8 mouse cellular contexts compared by ENCODE assay signal in the genomic region with DNA sequence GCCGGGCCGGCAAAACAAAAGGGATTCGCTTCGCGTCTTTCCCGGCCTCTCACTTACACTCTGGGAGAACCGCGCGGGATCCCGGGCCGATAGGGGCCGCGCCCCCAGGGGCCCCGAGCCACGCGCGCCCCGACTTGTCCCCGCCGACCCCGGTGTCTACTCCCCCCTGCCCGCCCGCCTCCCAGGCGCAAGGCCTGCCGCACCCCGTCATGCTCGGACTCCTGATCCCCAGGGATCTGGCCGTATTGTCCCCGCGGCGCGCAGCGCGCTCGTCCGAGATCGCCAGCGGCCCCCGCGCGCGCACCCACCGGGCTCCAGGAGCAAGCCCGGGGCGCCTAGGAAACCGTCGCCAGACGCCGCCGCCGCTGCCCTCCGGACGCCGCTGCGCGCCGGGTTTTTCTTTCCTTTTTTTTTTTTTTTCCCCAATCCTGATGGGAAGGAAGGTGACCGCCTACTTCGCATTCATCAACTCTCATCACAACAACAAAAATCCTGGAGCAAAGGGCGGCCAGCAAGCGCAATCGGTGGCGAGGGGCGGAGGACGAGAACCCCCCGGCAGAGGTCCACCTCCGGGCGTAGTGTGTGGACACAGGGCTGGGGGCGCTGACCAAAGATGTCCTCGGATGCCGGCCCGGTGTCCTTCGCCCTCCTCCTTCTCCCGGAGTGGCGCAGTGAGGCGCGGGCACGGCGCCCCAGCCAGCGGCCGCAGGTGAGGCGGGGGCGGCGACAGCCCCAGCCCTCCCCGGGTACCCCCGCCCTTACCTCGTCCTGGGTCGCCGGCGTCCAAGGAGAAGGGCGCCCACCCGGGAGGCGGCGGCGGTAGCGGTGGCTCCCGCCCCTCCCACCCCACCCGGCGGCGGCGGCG. TPM values are rescaled to one million over a fixed set of nuclear protein-coding genes. Genes with fewer than 3 reads are reported as not detected.
DNase-seq lines count a peak whose midpoint lies in the region; ATAC-seq and TF ChIP-seq lines count a peak whose summit lies in the region.

No protein-coding gene starts in this region.

- no peaks in the 10 kb centered on the region for H3K36me3 ChIP-seq in hindbrain, postnatal 0 days (ENCODE audit: insufficient read depth, low read length)
- no peaks in the 10 kb centered on the region for H3K36me3 ChIP-seq in limb, embryonic 12.5 days
- H3K36me3 ChIP-seq in midbrain, embryonic 16.5 days (ENCODE audit: control insufficient read depth, insufficient read depth, low read length) = no peaks in the 10 kb centered on the region

- H3K27me3 ChIP-seq in hindbrain, postnatal 0 days (ENCODE audit: insufficient read depth, low read length) = no peaks in the 10 kb centered on the region
- peaks cover 17% of the 10 kb centered on the region; the same call in 1 of the 2 replicates for H3K27me3 ChIP-seq in limb, embryonic 12.5 days
- H3K27me3 ChIP-seq in midbrain, embryonic 16.5 days (ENCODE audit: control insufficient read depth, insufficient read depth, low read depth, low read length) = peaks cover 6% of the 10 kb centered on the region; the same call in 1 of the 2 replicates

- H3K4me1 ChIP-seq in hindbrain, postnatal 0 days (ENCODE audit: insufficient read depth, low read length) = peaks cover 14% of the 10 kb centered on the region
- peaks cover 35% of the 10 kb centered on the region for H3K4me1 ChIP-seq in limb, embryonic 12.5 days (replicated peaks)
- peaks cover 23% of the 10 kb centered on the region for H3K4me1 ChIP-seq in midbrain, embryonic 16.5 days (ENCODE audit: control insufficient read depth, insufficient read depth, low read length)

- H3K9ac ChIP-seq in hindbrain, postnatal 0 days (replicated peaks; ENCODE audit: low read length) = peak overlapping the region; percentile 92
- peak overlapping the region; percentile 98 for H3K9ac ChIP-seq in limb, embryonic 12.5 days (replicated peaks)
- peak overlapping the region; percentile 92 for H3K9ac ChIP-seq in midbrain, embryonic 16.5 days (ENCODE audit: low read depth, low read length)

- WGBS in hindbrain, postnatal 0 days = under 1% methylated on average over 75 of the region's 102 CpGs
- under 1% methylated on average over 79 of the region's 102 CpGs for WGBS in limb, embryonic 12.5 days
- under 1% methylated on average over 80 of the region's 102 CpGs for WGBS in midbrain, embryonic 16.5 days

- peak overlapping the region; percentile 74 for H3K4me3 ChIP-seq in gastrocnemius, adult 2 months
- H3K4me3 ChIP-seq in hindbrain, postnatal 0 days (ENCODE audit: low read length) = peak overlapping the region; percentile 91
- H3K4me3 ChIP-seq in limb, embryonic 12.5 days (replicated peaks) = peak overlapping the region; percentile 96
- peak overlapping the region; percentile 92 for H3K4me3 ChIP-seq in midbrain, embryonic 16.5 days (ENCODE audit: low read depth, low read length)

- ATAC-seq in hindbrain, postnatal 0 days = no peak
- peak; percentile 39 for ATAC-seq in limb, embryonic 12.5 days (ENCODE audit: insufficient number of reproducible peaks, insufficient read depth, low FRiP score, low TSS enrichment, low read depth)
- peak; percentile 70 for ATAC-seq in midbrain, embryonic 16.5 days

- intact Hi-C loops in gastrocnemius, adult 2 months (cut with DNase I) = loop anchor here (2.0 to 5.0 kb wide), 2 partner anchors 64 to 515 kb away; a partner anchor contains a TSS

- DNase-seq in layer of hippocampus, adult 11-12 months (ENCODE audit: low spot score) = peak; percentile 29
- no peak for DNase-seq in layer of hippocampus, adult 9-10 months (ENCODE audit: low spot score)
- peak; percentile 70 for DNase-seq in cerebellum, adult 11-12 months
- peak; percentile 76 for DNase-seq in gastrocnemius, adult 2 months
- DNase-seq in hindbrain, postnatal 0 days (ENCODE audit: low spot score) = peak; percentile 72
- DNase-seq in urinary bladder, postnatal 25 days (ENCODE audit: low spot score) = peak; percentile 57

- no peaks in the 10 kb centered on the region for H3K9me3 ChIP-seq in hindbrain, postnatal 0 days (ENCODE audit: low read length)
- no peaks in the 10 kb centered on the region for H3K9me3 ChIP-seq in limb, embryonic 12.5 days
- H3K9me3 ChIP-seq in midbrain, embryonic 16.5 days (replicated peaks; ENCODE audit: control insufficient read depth, low read length, poor library complexity, severe bottlenecking) = no peaks in the 10 kb centered on the region

- H3K4me2 ChIP-seq in hindbrain, postnatal 0 days (ENCODE audit: low read depth, low read length) = peak overlapping the region; percentile 98
- peak overlapping the region; percentile 89 for H3K4me2 ChIP-seq in limb, embryonic 12.5 days
- H3K4me2 ChIP-seq in midbrain, embryonic 16.5 days (ENCODE audit: low read length) = peak overlapping the region; percentile 95

- no peak for TF ChIP-seq CTCF in gastrocnemius, adult 2 months (IDR thresholded peaks at IDR 0.05)
- no peak for TF ChIP-seq CTCF in hindbrain, postnatal 0 days (IDR thresholded peaks at IDR 0.05; ENCODE audit: low read depth)

- H3K27ac ChIP-seq in gastrocnemius, adult 2 months = peak overlapping the region; percentile 93
- peak overlapping the region; percentile 94 for H3K27ac ChIP-seq in hindbrain, postnatal 0 days
- peak overlapping the region; percentile 99 for H3K27ac ChIP-seq in limb, embryonic 12.5 days
- peak overlapping the region; percentile 90 for H3K27ac ChIP-seq in midbrain, embryonic 16.5 days (ENCODE audit: low read length)

RNA-seq across cellular contexts. Expression of a gene that starts 0.5 kb away (rescaled TPM):
- under 1 TPM; 0.15 to 0.33 TPM for total RNA-seq in gastrocnemius, adult 2 months (2021)
- 33.2 and 49.0 TPM in 2 replicates for total RNA-seq in hindbrain, postnatal 0 days (2014; rRNA removed)
- polyA plus RNA-seq in hindbrain, postnatal 0 days (2015; fragmentation: Nextera tagmentation; extraction: Ambion mirVana) = 17.3 and 17.5 TPM in 2 replicates
- 112 and 123 TPM in 2 replicates for polyA plus RNA-seq in limb, embryonic 12.5 days (2016; fragmentation: Nextera tagmentation; extraction: Ambion mirVana)
- 20.8 and 23.8 TPM in 2 replicates for polyA plus RNA-seq in midbrain, embryonic 16.5 days (2015; fragmentation: Nextera tagmentation; extraction: Ambion mirVana)

RNA-seq across cellular contexts. Expression of a gene that starts 1.5 kb away (rescaled TPM):
- total RNA-seq in gastrocnemius, adult 2 months (2021) = 10 to 100 TPM; 18.7 to 23.0 TPM
- 89.0 and 105 TPM in 2 replicates for total RNA-seq in hindbrain, postnatal 0 days (2014; rRNA removed)
- 39.6 and 40.6 TPM in 2 replicates for polyA plus RNA-seq in hindbrain, postnatal 0 days (2015; fragmentation: Nextera tagmentation; extraction: Ambion mirVana)
- polyA plus RNA-seq in limb, embryonic 12.5 days (2016; fragmentation: Nextera tagmentation; extraction: Ambion mirVana) = 105 and 110 TPM in 2 replicates
- polyA plus RNA-seq in midbrain, embryonic 16.5 days (2015; fragmentation: Nextera tagmentation; extraction: Ambion mirVana) = 43.7 and 52.4 TPM in 2 replicates
